Mouse (Mus musculus) hindbrain, embryonic 16.5 days (tissue): Measurements from ENCODE around the gene Lrrc8b. TPM values are rescaled to one million over a fixed set of nuclear protein-coding genes. Genes with fewer than 3 reads are reported as not detected.

Experiments used
- ATAC-seq: fragments of 200-750 bp; cut with Nextera tagmentation; 2 replicates; pipeline ENCODE4 v1.8.0; 2017; ENCODE audit warnings: moderate TSS enrichment, moderate library complexity
- H3K27ac ChIP-seq: fragments of 300-500 bp; sonication (generic); 2 replicates; pipeline ENCODE4 v1.5.1; 2014; ENCODE audit warnings: low read depth, mild to moderate bottlenecking, control low read depth, low read length, moderate library complexity
- H3K27me3 ChIP-seq: fragments of 300-500 bp; sonication (generic); replicated peaks from 2 replicates; pipeline ENCODE4 v1.6.1; 2014; ENCODE audit warnings: low read length; ENCODE audit not compliant: control insufficient read depth, insufficient read depth
- H3K36me3 ChIP-seq: fragments of 300-500 bp; sonication (generic); 2 replicates; pipeline ENCODE4 v1.6.1; 2014; ENCODE audit warnings: mild to moderate bottlenecking, low read length, moderate library complexity, mixed read lengths; ENCODE audit not compliant: control insufficient read depth, insufficient read depth
- H3K4me1 ChIP-seq: fragments of 300-500 bp; sonication (generic); 2 replicates; pipeline ENCODE4 v1.6.1; 2014; ENCODE audit warnings: low read depth, low read length; ENCODE audit not compliant: control insufficient read depth, insufficient read depth
- H3K4me2 ChIP-seq: fragments of 300-500 bp; sonication (generic); 2 replicates; pipeline ENCODE4 v1.6.1; 2014; ENCODE audit warnings: mild to moderate bottlenecking, low read length, control low read depth, moderate library complexity
- H3K4me3 ChIP-seq: fragments of 300-500 bp; sonication (generic); 2 replicates; pipeline ENCODE4 v1.5.1; 2014; ENCODE audit warnings: mild to moderate bottlenecking, low read length, control low read depth, moderate library complexity
- H3K9ac ChIP-seq: fragments of 300-500 bp; sonication (generic); 2 replicates; pipeline ENCODE4 v1.6.1; 2014; ENCODE audit warnings: low read depth, mild to moderate bottlenecking, control low read depth, low read length, moderate library complexity
- H3K9me3 ChIP-seq: fragments of 300-500 bp; sonication (generic); 2 replicates; pipeline ENCODE4 v1.6.1; 2014; ENCODE audit warnings: mild to moderate bottlenecking, low read length, moderate library complexity; ENCODE audit not compliant: control insufficient read depth
- WGBS: fragments of 180-500 bp; shearing (Covaris S2); extraction: QIAGEN DNeasy Blood & Tissue Kit; methylation state at CpG from one replicate; pipeline ENCODE4 v1.1.7; 2014; 5-methylcytosine and 5-hydroxymethylcytosine counted together
- polyA plus RNA-seq: library from polyadenylated mRNA; unstranded; fragments of >200 nt; fragmentation: Nextera tagmentation; extraction: Ambion mirVana; gene quantifications from 2 replicates; pipeline ENCODE4 v1.2.1, GENCODE M21; 2015

The Lrrc8b gene
- polyA plus RNA-seq, 1 experiment from 2014 or later = 11.2 TPM

- Histone ChIP-seq H3K9me3 (peaks cover 6% of the 10 kb centered on the region), H3K9ac (no peak overlapping the region), H3K27ac (no peak overlapping the region), H3K4me2 (no peak overlapping the region), H3K4me1 (no peaks in the 10 kb centered on the region), H3K27me3 (no peaks in the 10 kb centered on the region), H3K36me3 (peaks cover 24% of the 10 kb centered on the region), H3K4me3 (no peak overlapping the region)
- 87% methylated on average over 14 of the region's 14 CpGs for WGBS
- no peak for ATAC-seq
Observed at GRCm38 (mm10) chr5:105484891-105485290, 69.3 kb downstream of the Lrrc8b start.

GRCm38 (mm10) chr5:105490211-105490610, 74.6 kb downstream of the Lrrc8b start:
- WGBS = 80% methylated on average over 5 of the region's 5 CpGs
- ATAC-seq = no peak

GRCm38 (mm10) chr5:105491389-105491788, 75.8 kb downstream of the Lrrc8b start:
- ATAC-seq = peak; percentile 72
- no peaks in the 10 kb centered on the region for H3K9me3 ChIP-seq
- 57% methylated on average over 4 of the region's 4 CpGs for WGBS
- H3K27ac ChIP-seq = no peak overlapping the region
- 0 out of 2 replicates have a peak, but pooled peaks cover 3% of the 10 kb centered on the region for H3K27me3 ChIP-seq
- H3K4me3 ChIP-seq = no peak overlapping the region
- H3K9ac ChIP-seq = no peak overlapping the region
- H3K4me1 ChIP-seq = peaks cover 18% of the 10 kb centered on the region
- H3K4me2 ChIP-seq = no peak overlapping the region
- H3K36me3 ChIP-seq = 0 out of 2 replicates have a peak, but pooled peaks cover 5% of the 10 kb centered on the region

More at GRCm38 (mm10) chr5:105490211-105490610, 74.6 kb downstream of the Lrrc8b start:
- Histone ChIP-seq H3K9ac (no peak overlapping the region), H3K4me1 (peaks cover 13% of the 10 kb centered on the region), H3K9me3 (no peaks in the 10 kb centered on the region), H3K36me3 (0 out of 2 replicates have a peak, but pooled peaks cover 5% of the 10 kb centered on the region), H3K4me2 (no peak overlapping the region), H3K27ac (no peak overlapping the region), H3K27me3 (no peaks in the 10 kb centered on the region), H3K4me3 (no peak overlapping the region)

GRCm38 (mm10) chr5:105492367-105493246, 77.0 kb downstream of the Lrrc8b start:
- no peaks in the 10 kb centered on the region for H3K9me3 ChIP-seq
- no peak overlapping the region for H3K4me3 ChIP-seq
- no peak overlapping the region for H3K4me2 ChIP-seq
- 0 out of 2 replicates have a peak, but pooled peaks cover 3% of the 10 kb centered on the region for H3K27me3 ChIP-seq
- 0 out of 2 replicates have a peak, but pooled peaks cover 5% of the 10 kb centered on the region for H3K36me3 ChIP-seq
- H3K4me1 ChIP-seq = peaks cover 18% of the 10 kb centered on the region
- peak; percentile 55 for ATAC-seq
- WGBS = 32% methylated on average over 10 of the region's 10 CpGs
- H3K9ac ChIP-seq = no peak overlapping the region
- no peak overlapping the region for H3K27ac ChIP-seq

- Histone ChIP-seq H3K9ac (no peak overlapping the region), H3K9me3 (no peaks in the 10 kb centered on the region), H3K27me3 (0 out of 2 replicates have a peak, but pooled peaks cover 3% of the 10 kb centered on the region), H3K4me1 (peaks cover 18% of the 10 kb centered on the region), H3K4me2 (no peak overlapping the region), H3K27ac (no peak overlapping the region), H3K4me3 (no peak overlapping the region), H3K36me3 (0 out of 2 replicates have a peak, but pooled peaks cover 2% of the 10 kb centered on the region)
- WGBS = 83% methylated on average over 7 of the region's 7 CpGs
- no peak for ATAC-seq
Observed at GRCm38 (mm10) chr5:105493377-105493776, 77.8 kb downstream of the Lrrc8b start.

GRCm38 (mm10) chr5:105494246-105494917, 78.8 kb downstream of the Lrrc8b start:
- Histone ChIP-seq H3K9ac (no peak overlapping the region), H3K36me3 (0 out of 2 replicates have a peak, but pooled peaks cover 2% of the 10 kb centered on the region), H3K27me3 (0 out of 2 replicates have a peak, but pooled peaks cover 3% of the 10 kb centered on the region), H3K4me2 (no peak overlapping the region), H3K9me3 (no peaks in the 10 kb centered on the region), H3K4me3 (no peak overlapping the region), H3K4me1 (peaks cover 18% of the 10 kb centered on the region), H3K27ac (0 out of 2 replicates have a peak overlapping the region, but pooled peaks have one; percentile 5)
- WGBS = 31% methylated on average over 10 of the region's 10 CpGs
- no peak for ATAC-seq

- Histone ChIP-seq H3K4me2 (peak overlapping the region; percentile 55), H3K27ac (no peak overlapping the region), H3K9me3 (no peaks in the 10 kb centered on the region), H3K27me3 (0 out of 2 replicates have a peak, but pooled peaks cover 3% of the 10 kb centered on the region), H3K36me3 (0 out of 2 replicates have a peak, but pooled peaks cover 2% of the 10 kb centered on the region), H3K4me3 (peak overlapping the region; percentile 11), H3K4me1 (peaks cover 19% of the 10 kb centered on the region), H3K9ac (peak overlapping the region; percentile 26)
- ATAC-seq = peak; percentile 30; the same call in 1 of the 2 replicates
- 5% methylated on average over 22 of the region's 24 CpGs for WGBS
Observed at GRCm38 (mm10) chr5:105494918-105495901, 79.6 kb downstream of the Lrrc8b start.

- WGBS = 80% methylated on average over 4 of the region's 4 CpGs
- H3K4me3 ChIP-seq = no peak overlapping the region
- H3K27ac ChIP-seq = no peak overlapping the region
- no peak overlapping the region for H3K9ac ChIP-seq
- H3K36me3 ChIP-seq = no peaks in the 10 kb centered on the region
- H3K4me1 ChIP-seq = peaks cover 24% of the 10 kb centered on the region
- no peak overlapping the region for H3K4me2 ChIP-seq
- 0 out of 2 replicates have a peak, but pooled peaks cover 3% of the 10 kb centered on the region for H3K27me3 ChIP-seq
- no peak for ATAC-seq
- H3K9me3 ChIP-seq = no peaks in the 10 kb centered on the region
Observed at GRCm38 (mm10) chr5:105496133-105496532, 80.6 kb downstream of the Lrrc8b start.
